15 mouse cellular contexts compared by ENCODE assay signal in the genomic region with DNA sequence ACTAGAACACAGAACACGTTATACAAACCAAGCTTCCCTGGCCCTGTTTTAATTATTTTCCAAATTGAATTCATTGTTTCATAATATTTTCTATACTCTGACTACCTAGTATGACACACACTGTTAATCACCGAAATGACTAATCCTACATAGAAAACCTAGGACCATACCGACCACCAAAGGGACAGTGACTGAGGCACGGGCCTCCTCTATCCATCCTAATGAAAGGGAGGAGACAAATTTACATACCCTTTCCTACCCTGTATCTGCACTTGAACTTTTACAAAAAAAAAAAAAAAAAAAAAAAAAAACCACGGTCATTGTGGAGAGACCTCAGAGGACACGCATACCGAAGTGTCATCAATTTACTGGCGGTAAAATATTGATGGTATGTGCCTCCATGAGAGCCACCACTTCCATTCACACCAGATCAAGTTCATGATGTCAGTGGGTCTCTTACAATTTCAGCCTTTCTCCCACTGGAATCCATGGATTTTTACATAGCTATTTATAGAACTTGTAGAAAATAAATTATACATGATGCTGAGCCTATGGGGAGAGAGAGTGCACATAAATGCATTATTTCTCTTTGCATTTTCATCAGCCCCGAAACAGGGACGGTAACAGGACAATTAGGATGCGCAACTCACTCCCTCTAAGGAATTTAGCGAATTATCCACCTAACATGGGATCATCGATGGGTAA. TPM values are rescaled to one million over a fixed set of nuclear protein-coding genes. Genes with fewer than 3 reads are reported as not detected.
A peak's percentile ranks its signal among the peaks of the same experiment; 100 is the strongest.
DNase-seq lines count a peak whose midpoint lies in the region; ATAC-seq and TF ChIP-seq lines count a peak whose summit lies in the region.
"Had no signal": no experiment of that assay in that cellular context is flagged by ENCODE, and none has a peak within 500 bp of the region (broad histone marks: within the 10 kb centered on the region; RNA-seq: fewer than 3 reads in every experiment).

No protein-coding gene starts in this region.

- TF ChIP-seq CTCF in hindbrain, postnatal 0 days (IDR thresholded peaks at IDR 0.05; ENCODE audit: low read depth) = no peak

- H3K9me3 ChIP-seq in heart, embryonic 13.5 days = no peaks in the 10 kb centered on the region
- H3K9me3 ChIP-seq in forebrain, embryonic 15.5 days = no peaks in the 10 kb centered on the region
- H3K9me3 ChIP-seq in hindbrain, postnatal 0 days (ENCODE audit: low read length) = no peaks in the 10 kb centered on the region
- H3K9me3 ChIP-seq in neural tube, embryonic 14.5 days (ENCODE audit: control insufficient read depth, low read length) = no peaks in the 10 kb centered on the region
- H3K9me3 ChIP-seq: limb, embryonic 15.5 days had no signal

- H3K27me3 ChIP-seq in heart, embryonic 13.5 days (replicated peaks) = no peaks in the 10 kb centered on the region
- H3K27me3 ChIP-seq in forebrain, embryonic 15.5 days = no peaks in the 10 kb centered on the region
- no peaks in the 10 kb centered on the region for H3K27me3 ChIP-seq in hindbrain, postnatal 0 days (ENCODE audit: insufficient read depth, low read length)
- H3K27me3 ChIP-seq in neural tube, embryonic 14.5 days (ENCODE audit: control insufficient read depth, insufficient read depth, low read length) = no peaks in the 10 kb centered on the region
- H3K27me3 ChIP-seq: limb, embryonic 15.5 days had no signal

- H3K36me3 ChIP-seq in heart, embryonic 13.5 days = no peaks in the 10 kb centered on the region; the same call in 1 of the 2 replicates
- no peaks in the 10 kb centered on the region for H3K36me3 ChIP-seq in forebrain, embryonic 15.5 days
- no peaks in the 10 kb centered on the region for H3K36me3 ChIP-seq in hindbrain, postnatal 0 days (ENCODE audit: insufficient read depth, low read length)
- H3K36me3 ChIP-seq in neural tube, embryonic 14.5 days (ENCODE audit: control insufficient read depth, insufficient read depth, low read length) = no peaks in the 10 kb centered on the region
- H3K36me3 ChIP-seq: limb, embryonic 15.5 days had no signal

- H3K4me2 ChIP-seq in heart, embryonic 13.5 days = peak overlapping the region; percentile 20; the same call in 1 of the 2 replicates
- no peak overlapping the region for H3K4me2 ChIP-seq in forebrain, embryonic 15.5 days (replicated peaks)
- no peak overlapping the region for H3K4me2 ChIP-seq in hindbrain, postnatal 0 days (ENCODE audit: low read depth, low read length)
- no peak overlapping the region for H3K4me2 ChIP-seq in neural tube, embryonic 14.5 days (ENCODE audit: low read depth, low read length)
- H3K4me2 ChIP-seq: limb, embryonic 15.5 days had no signal

- whole genome bisulfite sequencing in heart, embryonic 13.5 days = 75% methylated on average over 13 of the region's 13 CpGs
- 84% methylated on average over 13 of the region's 13 CpGs for WGBS in forebrain, embryonic 15.5 days
- WGBS in hindbrain, postnatal 0 days = 63% methylated on average over 13 of the region's 13 CpGs
- WGBS in neural tube, embryonic 14.5 days = 56% methylated on average over 13 of the region's 13 CpGs

- no peak overlapping the region for H3K4me3 ChIP-seq in heart, embryonic 13.5 days
- H3K4me3 ChIP-seq in forebrain, embryonic 15.5 days = no peak overlapping the region
- H3K4me3 ChIP-seq in hindbrain, postnatal 0 days (ENCODE audit: low read length) = no peak overlapping the region
- no peak overlapping the region for H3K4me3 ChIP-seq in neural tube, embryonic 14.5 days (ENCODE audit: low read depth, low read length)
- H3K4me3 ChIP-seq: heart, adult 2 months; limb, embryonic 15.5 days; megakaryocyte, embryonic 14.5 days had no signal

- H3K9ac ChIP-seq in heart, embryonic 13.5 days = no peak overlapping the region
- no peak overlapping the region for H3K9ac ChIP-seq in forebrain, embryonic 15.5 days (replicated peaks)
- no peak overlapping the region for H3K9ac ChIP-seq in hindbrain, postnatal 0 days (replicated peaks; ENCODE audit: low read length)
- H3K9ac ChIP-seq in neural tube, embryonic 14.5 days (replicated peaks; ENCODE audit: low read depth, low read length) = no peak overlapping the region
- H3K9ac ChIP-seq: limb, embryonic 15.5 days had no signal

- no peak for DNase-seq in heart, adult 11 months
- DNase-seq in hindbrain, postnatal 0 days (ENCODE audit: low spot score) = no peak
- DNase-seq in c-Kit-positive CD71-positive TER-119-positive erythroid progenitor cells, embryonic 14.5 days (ENCODE audit: low spot score) = no peak
- no peak for DNase-seq in lung, adult 18-20 months
- DNase-seq in cerebellum, adult 8-10 months = no peak
- DNase-seq: adrenal gland, postnatal 25 days; cerebellum, adult 9-11 months; gastrocnemius, postnatal 10 days; heart, adult 2 months; lung, postnatal 14 days had no signal

- H3K4me1 ChIP-seq in heart, embryonic 13.5 days = peaks cover 9% of the 10 kb centered on the region
- no peaks in the 10 kb centered on the region for H3K4me1 ChIP-seq in forebrain, embryonic 15.5 days
- H3K4me1 ChIP-seq in hindbrain, postnatal 0 days (ENCODE audit: insufficient read depth, low read length) = no peaks in the 10 kb centered on the region
- H3K4me1 ChIP-seq in neural tube, embryonic 14.5 days (ENCODE audit: control insufficient read depth, insufficient read depth, low read length) = no peaks in the 10 kb centered on the region
- H3K4me1 ChIP-seq: limb, embryonic 15.5 days; megakaryocyte, embryonic 14.5 days had no signal

- no peak for ATAC-seq in heart, embryonic 13.5 days (ENCODE audit: extremely low read depth, insufficient number of reproducible peaks, low FRiP score, low TSS enrichment)
- peak; percentile 21 for ATAC-seq in forebrain, embryonic 15.5 days (replicated peaks)
- 0 out of 2 replicates have a peak, but pooled peaks have one; percentile 38 for ATAC-seq in hindbrain, postnatal 0 days
- ATAC-seq in neural tube, embryonic 14.5 days (ENCODE audit: low read depth) = peak; percentile 25; the same call in 1 of the 2 replicates

- no peak overlapping the region for H3K27ac ChIP-seq in heart, embryonic 13.5 days (replicated peaks)
- H3K27ac ChIP-seq in forebrain, embryonic 15.5 days (replicated peaks) = peak overlapping the region; percentile 35; the same call in 1 of the 2 replicates
- H3K27ac ChIP-seq in hindbrain, postnatal 0 days = no peak overlapping the region
- H3K27ac ChIP-seq in neural tube, embryonic 14.5 days (ENCODE audit: low read depth, low read length) = peak overlapping the region; percentile 11; the same call in 1 of the 2 replicates
- H3K27ac ChIP-seq: heart, adult 2 months; limb, embryonic 15.5 days had no signal

RNA-seq across cellular contexts. Expression of a gene that starts 15.5 kb away (rescaled TPM):
- polyA plus RNA-seq in heart, embryonic 13.5 days (2015; fragmentation: Nextera tagmentation; extraction: Ambion mirVana) = 2.0 and 2.1 TPM in 2 replicates
- polyA plus RNA-seq in forebrain, embryonic 15.5 days (2015; fragmentation: Nextera tagmentation; extraction: Ambion mirVana) = 1.9 TPM in 2 replicates
- 19.9 and 20.2 TPM in 2 replicates for total RNA-seq in hindbrain, postnatal 0 days (2014; rRNA removed)
- 11.1 and 11.6 TPM in 2 replicates for polyA plus RNA-seq in hindbrain, postnatal 0 days (2015; fragmentation: Nextera tagmentation; extraction: Ambion mirVana)
- 6.3 and 8.6 TPM in 2 replicates for polyA plus RNA-seq in neural tube, embryonic 14.5 days (2014; fragmentation: Nextera tagmentation; extraction: Ambion mirVana)

Comparison
In these comparisons a context has a peak if more than half of its experiments do, and no peak if none do; other contexts are left out.
1. H3K27ac ChIP-seq: peak in forebrain, embryonic 15.5 days (single experiment) and neural tube, embryonic 14.5 days (single experiment); none in heart, embryonic 13.5 days (single experiment) and hindbrain, postnatal 0 days (single experiment).